Mouse (Mus musculus): Measurements from ENCODE around the gene Hps1.

Gene Hps1

GRCm38 (mm10) chr19:42713770-42714169, 66.0 kb downstream of the Hps1 start:
- DNase-seq, result no peak
